Mouse (Mus musculus) liver, embryonic 15.5 days (tissue): ENCODE data around the gene Plcg2. TPM values are rescaled to one million over a fixed set of nuclear protein-coding genes. Genes with fewer than 3 reads are reported as not detected.
A peak's percentile ranks its signal among the peaks of the same experiment; 100 is the strongest.

Experiments used
- ATAC-seq: fragments of 200-750 bp; cut with Nextera tagmentation; 2 replicates; pipeline ENCODE4 v1.8.0; 2017; ENCODE audit warnings: moderate number of reproducible peaks, mild to moderate bottlenecking, moderate library complexity; ENCODE audit not compliant: insufficient read depth
- H3K27ac ChIP-seq: fragments of 300-500 bp; sonication (generic); replicated peaks from 2 replicates; pipeline ENCODE4 v1.5.1; 2015; ENCODE audit warnings: mild to moderate bottlenecking, inconsistent platforms
- H3K27me3 ChIP-seq: fragments of 300-500 bp; sonication (generic); 2 replicates; pipeline ENCODE4 v1.6.1; 2015; ENCODE audit warnings: mild to moderate bottlenecking, inconsistent platforms
- H3K36me3 ChIP-seq: fragments of 300-500 bp; sonication (generic); replicated peaks from 2 replicates; pipeline ENCODE4 v1.6.1; 2015; ENCODE audit warnings: moderate library complexity, mild to moderate bottlenecking, inconsistent platforms
- H3K4me1 ChIP-seq: fragments of 300-500 bp; sonication (generic); replicated peaks from 2 replicates; pipeline ENCODE4 v1.6.1; 2015; ENCODE audit warnings: inconsistent platforms
- H3K4me2 ChIP-seq: fragments of 300-500 bp; sonication (generic); 2 replicates; pipeline ENCODE4 v1.6.1; 2015; ENCODE audit warnings: moderate library complexity, mild to moderate bottlenecking, inconsistent platforms
- H3K4me3 ChIP-seq: fragments of 300-500 bp; sonication (generic); replicated peaks from 2 replicates; pipeline ENCODE4 v1.5.1; 2015; ENCODE audit warnings: mild to moderate bottlenecking, inconsistent platforms
- H3K9ac ChIP-seq: fragments of 300-500 bp; sonication (generic); 2 replicates; pipeline ENCODE4 v1.6.1; 2015; ENCODE audit warnings: moderate library complexity, mild to moderate bottlenecking, inconsistent platforms
- H3K9me3 ChIP-seq: fragments of 300-500 bp; sonication (generic); replicated peaks from 2 replicates; pipeline ENCODE4 v1.6.1; 2016; ENCODE audit warnings: inconsistent platforms
- WGBS: fragments of 180-500 bp; shearing (Covaris S2); methylation state at CpG from one replicate; pipeline ENCODE4 v1.1.7; 2015; ENCODE audit warnings: mixed read lengths; ENCODE audit not compliant: insufficient replicate concordance; 5-methylcytosine and 5-hydroxymethylcytosine counted together
- polyA plus RNA-seq: library from polyadenylated mRNA; unstranded; fragments of >200 nt; fragmentation: Nextera tagmentation; extraction: Ambion mirVana; gene quantifications from 2 replicates; pipeline ENCODE4 v1.2.1, GENCODE M21; 2015

Gene Plcg2
- polyA plus RNA-seq, 1 experiment from 2014 or later = 8.2 TPM

DNA sequence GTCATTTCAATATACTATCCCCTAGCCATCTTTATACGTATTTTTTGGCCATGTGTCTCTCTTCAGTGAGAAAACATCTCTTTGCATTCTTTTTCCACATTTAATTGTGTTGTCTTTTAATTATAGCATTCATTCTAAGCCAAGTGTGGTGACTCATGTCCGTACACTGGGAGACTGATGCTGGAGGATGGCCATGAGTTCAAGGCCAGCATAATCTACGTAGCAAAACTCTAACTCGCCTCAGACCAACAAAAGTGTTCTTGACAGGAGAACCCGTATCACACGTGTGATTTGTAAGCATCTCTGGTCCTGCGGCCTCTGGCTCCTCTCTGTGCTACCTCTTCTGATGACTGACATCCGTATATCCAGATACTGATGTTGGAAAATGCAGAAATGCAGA is 13.4 kb upstream of the Plcg2 start:
- H3K4me1 ChIP-seq = 0 out of 2 replicates have a peak, but pooled peaks cover 3% of the 10 kb centered on the region
- H3K4me3 ChIP-seq = no peak overlapping the region
- 69% methylated on average over 8 of the region's 8 CpGs for WGBS
- H3K9ac ChIP-seq = no peak overlapping the region
- H3K36me3 ChIP-seq = no peaks in the 10 kb centered on the region
- H3K27ac ChIP-seq = no peak overlapping the region
- H3K27me3 ChIP-seq = no peaks in the 10 kb centered on the region
- no peak overlapping the region for H3K4me2 ChIP-seq
- H3K9me3 ChIP-seq = no peaks in the 10 kb centered on the region
- no peak for ATAC-seq

DNA sequence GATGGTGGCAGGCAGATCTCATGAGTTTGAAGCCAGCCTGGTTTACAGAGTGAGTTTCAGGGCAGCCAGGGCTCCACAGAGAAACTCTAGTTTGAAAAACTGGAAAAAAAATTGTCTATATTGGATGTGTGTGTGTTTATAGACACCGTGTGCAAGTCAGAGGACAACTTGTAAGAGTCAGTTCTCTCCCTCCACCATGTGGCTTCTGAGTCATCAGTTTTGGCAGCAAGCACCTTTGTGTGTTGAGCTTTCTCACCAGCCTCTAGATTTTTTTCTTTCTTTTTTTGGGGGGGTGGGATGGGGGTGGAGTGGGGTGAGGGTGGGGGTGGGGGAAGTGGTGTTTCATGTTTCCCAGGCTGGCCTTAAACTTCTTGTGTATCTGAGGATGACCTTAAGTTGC is 12.8 kb upstream of the Plcg2 start:
- H3K9ac ChIP-seq = no peak overlapping the region
- no peak overlapping the region for H3K4me2 ChIP-seq
- 56% methylated on average over 1 of the region's 1 CpGs for WGBS
- ATAC-seq = no peak
- no peaks in the 10 kb centered on the region for H3K36me3 ChIP-seq
- 0 out of 2 replicates have a peak, but pooled peaks cover 3% of the 10 kb centered on the region for H3K4me1 ChIP-seq
- H3K27ac ChIP-seq = no peak overlapping the region
- no peaks in the 10 kb centered on the region for H3K9me3 ChIP-seq
- no peak overlapping the region for H3K4me3 ChIP-seq
- H3K27me3 ChIP-seq = no peaks in the 10 kb centered on the region

DNA sequence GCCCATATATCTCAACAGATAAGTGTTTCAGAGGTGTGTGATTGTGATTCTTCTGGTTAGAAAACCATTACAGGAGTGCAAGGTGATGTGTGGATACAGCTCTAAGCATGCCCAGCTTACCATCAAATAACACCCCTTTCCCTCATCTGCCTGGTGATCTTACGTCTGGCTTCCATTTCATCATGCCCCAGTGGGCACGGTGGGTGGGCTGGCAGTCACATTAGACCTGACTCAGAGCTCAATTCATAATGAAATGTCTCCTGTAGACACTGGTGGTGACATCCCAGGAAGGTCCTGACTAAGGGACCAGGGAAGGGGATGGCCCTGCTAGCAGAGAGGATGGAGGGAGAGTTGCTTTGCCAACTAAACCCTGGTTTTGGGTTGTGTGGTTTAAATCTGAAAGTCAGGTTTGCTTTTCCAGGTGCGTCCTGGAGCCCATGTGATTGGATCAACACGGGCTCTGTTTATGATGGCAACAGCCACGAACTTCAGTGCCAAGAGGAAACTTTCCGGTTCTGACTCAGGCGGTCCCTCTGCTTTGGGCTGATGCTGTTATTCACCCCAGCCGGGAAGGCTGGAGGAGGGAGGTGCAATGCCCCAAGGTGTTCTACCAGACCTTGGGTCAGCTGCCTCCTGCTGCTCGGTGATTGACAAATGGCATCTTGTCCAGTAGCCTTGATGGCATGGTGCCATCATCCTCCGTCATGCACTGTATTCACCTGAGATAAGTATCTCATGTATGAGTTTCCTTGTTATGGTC is 9.7 kb upstream of the Plcg2 start:
- H3K4me2 ChIP-seq = no peak overlapping the region
- no peak for ATAC-seq
- WGBS = 68% methylated on average over 10 of the region's 10 CpGs

DNA sequence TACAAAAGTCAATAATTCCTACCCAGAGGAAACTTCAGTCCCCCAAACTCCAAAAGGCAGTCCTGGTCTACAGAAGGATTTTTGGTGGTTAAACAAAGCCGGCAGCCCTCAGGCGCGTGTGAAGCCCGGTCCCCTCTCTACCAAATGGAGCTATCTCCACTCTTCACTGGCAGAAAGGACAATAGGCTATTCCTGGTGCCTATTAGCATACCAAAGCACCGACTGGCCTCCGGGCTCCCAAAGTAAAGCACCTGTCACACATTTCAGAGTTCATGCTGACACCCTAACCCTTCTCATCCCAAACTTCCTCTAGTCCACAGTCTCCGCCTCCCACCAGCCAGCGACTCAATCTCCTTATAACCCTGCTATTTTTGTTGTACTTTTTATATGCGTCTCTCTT is 4.5 kb upstream of the Plcg2 start:
- 43% methylated on average over 9 of the region's 9 CpGs for WGBS
- no peak overlapping the region for H3K9ac ChIP-seq
- H3K4me3 ChIP-seq = no peak overlapping the region
- no peak for ATAC-seq
- H3K27ac ChIP-seq = no peak overlapping the region
- 0 out of 2 replicates have a peak, but pooled peaks cover 3% of the 10 kb centered on the region for H3K4me1 ChIP-seq
- no peak overlapping the region for H3K4me2 ChIP-seq
- H3K27me3 ChIP-seq = peaks cover 22% of the 10 kb centered on the region
- H3K9me3 ChIP-seq = no peaks in the 10 kb centered on the region
- H3K36me3 ChIP-seq = no peaks in the 10 kb centered on the region

More for the DNA sequence above, 9.7 kb upstream of the Plcg2 start:
- Histone ChIP-seq H3K36me3 (no peaks in the 10 kb centered on the region), H3K9me3 (no peaks in the 10 kb centered on the region), H3K27ac (no peak overlapping the region), H3K27me3 (no peaks in the 10 kb centered on the region), H3K4me3 (no peak overlapping the region), H3K9ac (no peak overlapping the region), H3K4me1 (no peaks in the 10 kb centered on the region)

DNA sequence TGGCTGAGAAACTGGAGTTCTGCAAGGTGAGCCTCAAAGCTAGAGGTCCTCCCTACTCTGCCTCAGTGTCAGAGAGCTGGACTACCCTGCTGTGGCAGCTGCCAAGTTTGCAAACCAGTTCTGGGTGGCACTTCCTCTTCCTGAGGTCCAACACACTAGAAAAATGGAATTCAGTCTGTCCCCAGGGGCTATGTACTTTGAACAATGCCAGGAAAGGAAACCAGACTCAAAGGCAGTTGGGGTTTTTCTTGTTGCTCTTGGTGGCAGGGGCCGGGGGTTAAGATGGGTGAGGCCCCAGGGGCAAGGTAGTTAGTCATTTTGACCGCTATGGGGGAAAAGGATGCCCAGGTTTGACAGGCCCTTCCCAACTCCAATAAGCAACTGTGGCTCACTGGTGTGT is 3.2 kb upstream of the Plcg2 start:
- H3K4me2 ChIP-seq = no peak overlapping the region
- no peaks in the 10 kb centered on the region for H3K36me3 ChIP-seq
- no peak overlapping the region for H3K27ac ChIP-seq
- WGBS = 36% methylated on average over 2 of the region's 2 CpGs
- 0 out of 2 replicates have a peak, but pooled peaks cover 8% of the 10 kb centered on the region for H3K4me1 ChIP-seq
- no peak for ATAC-seq
- no peak overlapping the region for H3K4me3 ChIP-seq
- H3K9ac ChIP-seq = no peak overlapping the region
- H3K27me3 ChIP-seq = peaks cover 32% of the 10 kb centered on the region
- no peaks in the 10 kb centered on the region for H3K9me3 ChIP-seq

DNA sequence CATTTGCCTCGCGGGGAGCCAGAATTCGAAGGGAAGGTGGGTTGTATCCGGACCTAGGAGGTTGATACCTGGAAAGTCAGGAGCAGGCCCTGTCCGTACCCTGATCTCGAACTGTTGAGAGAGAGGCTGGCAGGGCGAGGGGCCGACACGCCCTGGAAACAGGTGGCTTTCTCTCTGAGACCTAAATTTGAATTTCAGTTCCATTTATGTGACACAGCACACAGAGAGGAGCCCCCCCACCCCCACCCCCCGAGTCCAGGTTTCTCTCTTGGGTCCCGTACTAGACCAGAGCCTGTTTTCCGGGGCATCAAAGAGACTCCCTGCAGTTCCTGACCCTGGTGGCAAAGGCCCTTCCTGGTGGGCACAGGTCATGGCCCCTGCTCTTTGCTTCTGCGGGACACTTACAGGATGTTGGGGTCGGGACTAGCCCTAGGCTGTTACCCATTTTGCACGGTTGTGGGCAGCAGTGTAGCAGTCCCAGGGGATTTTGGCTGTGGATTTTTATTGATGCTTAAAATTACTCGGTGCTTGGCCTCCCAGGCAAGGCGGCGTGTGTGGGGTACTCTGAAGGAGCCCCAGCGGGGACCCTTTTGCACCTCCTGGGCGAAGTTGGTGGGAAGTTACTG is 937 bp downstream of the Plcg2 start:
- WGBS = 8% methylated on average over 20 of the region's 20 CpGs
- Histone ChIP-seq H3K9me3 (no peaks in the 10 kb centered on the region), H3K27me3 (peaks cover 32% of the 10 kb centered on the region), H3K4me1 (0 out of 2 replicates have a peak, but pooled peaks cover 11% of the 10 kb centered on the region), H3K4me3 (peak overlapping the region; percentile 61), H3K9ac (no peak overlapping the region), H3K36me3 (no peaks in the 10 kb centered on the region), H3K4me2 (peak overlapping the region; percentile 79), H3K27ac (no peak overlapping the region)
- ATAC-seq = no peak

DNA sequence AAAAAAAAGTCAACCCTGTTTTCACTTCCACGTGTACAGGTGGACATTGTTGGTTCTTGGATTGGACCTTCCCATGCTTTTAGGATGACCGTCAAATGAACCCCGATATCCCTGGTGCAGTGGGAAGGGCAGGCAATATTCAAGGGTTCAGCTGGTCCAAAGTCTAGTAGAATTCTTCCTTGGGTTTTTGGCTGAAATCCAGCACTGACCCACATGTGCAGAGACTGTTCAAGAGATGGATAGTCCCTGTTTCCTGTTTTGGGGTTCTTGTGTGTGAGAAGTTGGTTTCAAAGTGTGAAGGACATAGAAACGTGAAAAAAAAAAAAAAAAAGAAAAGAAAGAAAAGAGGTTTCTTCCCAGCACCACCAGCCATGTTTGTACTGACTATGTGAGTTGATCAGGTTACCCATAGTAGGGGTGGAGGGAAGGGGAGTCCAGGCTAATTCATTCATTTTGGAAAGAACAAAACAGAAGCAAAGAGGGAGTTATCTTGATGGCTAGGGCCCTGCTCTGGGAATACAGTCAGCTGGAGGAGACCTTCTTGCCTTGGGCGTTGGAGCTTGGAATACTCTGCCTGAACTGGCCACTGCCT is 2.2 kb downstream of the Plcg2 start:
- Histone ChIP-seq H3K9ac (no peak overlapping the region), H3K4me2 (no peak overlapping the region), H3K27me3 (peaks cover 32% of the 10 kb centered on the region), H3K27ac (no peak overlapping the region), H3K36me3 (no peaks in the 10 kb centered on the region), H3K9me3 (no peaks in the 10 kb centered on the region), H3K4me1 (0 out of 2 replicates have a peak, but pooled peaks cover 11% of the 10 kb centered on the region), H3K4me3 (no peak overlapping the region)
- 37% methylated on average over 5 of the region's 5 CpGs for WGBS
- ATAC-seq = no peak

DNA sequence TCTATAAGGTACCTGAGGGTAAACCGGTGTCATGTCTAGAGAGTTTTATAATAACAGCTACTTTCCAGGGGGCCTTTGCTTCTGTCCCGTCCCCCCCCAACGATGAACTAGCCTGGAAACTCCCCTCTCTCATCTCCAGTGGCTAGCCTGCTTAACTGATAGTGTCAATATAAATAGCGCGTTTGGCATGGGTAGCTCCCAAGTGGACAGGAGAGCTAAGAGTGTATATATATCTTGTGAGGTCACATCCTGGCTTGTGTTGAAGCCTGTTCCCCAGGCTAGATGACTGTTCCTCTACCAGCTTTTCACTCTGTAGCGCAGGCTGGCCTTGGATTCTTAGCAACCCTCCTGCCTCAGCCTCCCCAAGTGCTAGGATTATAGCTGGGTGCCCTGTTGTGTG is 3.2 kb downstream of the Plcg2 start:
- Histone ChIP-seq H3K9me3 (no peaks in the 10 kb centered on the region), H3K4me1 (0 out of 2 replicates have a peak, but pooled peaks cover 11% of the 10 kb centered on the region), H3K27me3 (peaks cover 32% of the 10 kb centered on the region), H3K4me2 (no peak overlapping the region), H3K36me3 (no peaks in the 10 kb centered on the region), H3K27ac (no peak overlapping the region), H3K4me3 (no peak overlapping the region), H3K9ac (no peak overlapping the region)
- ATAC-seq = no peak
- WGBS = 66% methylated on average over 6 of the region's 6 CpGs

DNA sequence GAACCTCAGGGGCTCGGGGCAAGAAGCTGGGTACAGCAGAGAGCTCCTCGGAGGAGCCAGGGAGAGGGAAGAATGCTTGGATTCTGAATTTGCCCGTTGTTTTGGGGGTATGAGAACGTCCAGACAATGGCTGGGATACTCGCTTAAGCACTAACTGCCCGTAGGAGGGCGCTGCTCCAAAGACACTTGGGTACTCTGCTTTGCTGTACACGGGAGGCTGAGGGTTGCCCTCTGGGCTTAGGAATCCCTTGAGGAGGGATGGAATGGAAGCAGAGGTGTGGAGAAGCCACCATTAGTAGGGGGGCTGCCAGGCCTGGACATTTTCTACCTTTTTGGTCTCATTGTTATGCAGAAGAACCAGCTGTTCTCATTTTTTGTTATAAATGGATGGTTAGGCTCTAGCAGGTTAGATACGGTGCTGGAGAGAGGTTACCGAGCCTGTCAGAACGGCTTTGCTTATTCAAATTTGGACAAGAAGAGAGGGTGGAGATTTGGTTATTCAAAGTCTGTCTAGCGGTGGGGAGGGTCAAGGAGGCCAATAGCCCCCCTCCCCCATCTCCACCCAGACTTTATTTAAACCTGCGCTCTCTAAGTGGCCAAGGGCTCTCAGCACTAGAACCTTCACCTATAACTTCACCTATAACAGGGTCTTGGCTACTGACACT is 5.4 kb downstream of the Plcg2 start:
- no peak overlapping the region for H3K9ac ChIP-seq
- H3K4me2 ChIP-seq = no peak overlapping the region
- H3K27me3 ChIP-seq = peaks cover 10% of the 10 kb centered on the region
- no peak for ATAC-seq
- no peak overlapping the region for H3K27ac ChIP-seq
- 0 out of 2 replicates have a peak, but pooled peaks cover 11% of the 10 kb centered on the region for H3K4me1 ChIP-seq
- no peaks in the 10 kb centered on the region for H3K36me3 ChIP-seq
- WGBS = 71% methylated on average over 13 of the region's 13 CpGs
- H3K4me3 ChIP-seq = no peak overlapping the region
- no peaks in the 10 kb centered on the region for H3K9me3 ChIP-seq

DNA sequence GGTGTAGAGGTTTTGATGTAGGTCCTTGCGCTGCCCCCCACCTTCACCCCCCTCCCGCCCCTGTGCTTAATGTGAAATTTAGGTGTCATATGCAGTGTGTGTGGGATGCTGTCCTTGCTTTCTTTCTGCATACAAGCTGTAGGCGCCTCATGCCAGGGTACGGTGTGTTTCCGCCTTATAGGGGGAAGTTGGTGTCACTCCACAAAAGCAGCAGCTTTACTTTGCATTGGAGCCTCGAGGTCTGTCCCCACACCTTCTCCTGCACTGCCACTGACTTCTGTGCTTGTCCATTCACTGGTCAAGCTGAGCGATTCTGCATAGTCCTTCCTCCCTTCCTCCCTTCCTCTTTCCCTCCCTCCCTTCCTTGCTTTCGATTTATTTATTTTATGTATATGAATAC is 9.6 kb downstream of the Plcg2 start:
- Histone ChIP-seq H3K36me3 (no peaks in the 10 kb centered on the region), H3K4me3 (no peak overlapping the region), H3K4me2 (no peak overlapping the region), H3K4me1 (0 out of 2 replicates have a peak, but pooled peaks cover 2% of the 10 kb centered on the region), H3K27me3 (no peaks in the 10 kb centered on the region), H3K9ac (no peak overlapping the region), H3K9me3 (no peaks in the 10 kb centered on the region), H3K27ac (no peak overlapping the region)
- 55% methylated on average over 8 of the region's 8 CpGs for WGBS
- no peak for ATAC-seq
